Mouse (Mus musculus) B cell, adult 67 days (primary cell): Measurements from ENCODE around the gene B230118H07Rik. TPM values are rescaled to one million over a fixed set of nuclear protein-coding genes. Genes with fewer than 3 reads are reported as not detected.

Experiments
- total RNA-seq, 2 experiments: library from RNA; stranded (reverse); gene quantifications; 4 replicates each; pipeline ENCODE4 v1.2.4; 2023

The B230118H07Rik gene
- total RNA-seq, result 1 to 10 TPM; 1.9 TPM

GRCm38 (mm10) chr2:101649114-101649671, at the start of gene B230118H07Rik, which contains the start of gene Rag1:
TSS of gene B230118H07Rik (minus strand) at chr2:101649532.
TSS of gene Rag1 (minus strand) at chr2:101649501.

GRCm38 (mm10) chr2:101678236-101679021, 29.1 kb upstream of the B230118H07Rik start, which contains the start of gene Traf6:
TSS of gene Traf6 (plus strand) at chr2:101678429.

GRCm38 (mm10) chr2:101624526-101624925, 24.8 kb downstream of the B230118H07Rik start, which contains the start of gene Rag2:
TSS of gene Rag2 (plus strand) at chr2:101624718.

Other genes starting within 250 kb of the B230118H07Rik start
- gene Rag2, start 24.8 kb downstream of the B230118H07Rik start, total RNA-seq, result not detected
- gene Rag1, start within 50 bp of the B230118H07Rik start, total RNA-seq, result under 1 TPM; 0.52 to 0.83 TPM
- 10 to 100 TPM; 50.6 to 52.1 TPM for gene Traf6, start 28.9 kb upstream of the B230118H07Rik start, total RNA-seq
- under 1 TPM; 0.18 to 0.20 TPM for gene Prr5l, start 233.5 kb upstream of the B230118H07Rik start, total RNA-seq
- 10 to 100 TPM; 22.4 to 28.2 TPM for gene Commd9, start 236.7 kb upstream of the B230118H07Rik start, total RNA-seq